Mouse (Mus musculus) CH12.LX (cell line): Measurements from ENCODE around the gene Zfp36. TPM values are rescaled to one million over a fixed set of nuclear protein-coding genes. Genes with fewer than 3 reads are reported as not detected.
A peak's percentile ranks its signal among the peaks of the same experiment; 100 is the strongest.

Experiments used
- DNase-seq: peaks from one replicate; pipeline ENCODE4 v3.0.0-alpha.2; 2013; ENCODE audit errors: extremely low read depth
- H3K27ac ChIP-seq: 2 replicates; pipeline ENCODE4 v1.5.1; 2012; ENCODE audit warnings: low read depth, mild to moderate bottlenecking, control low read depth, moderate library complexity; ENCODE audit not compliant: insufficient read depth
- H3K27me3 ChIP-seq: replicated peaks from 2 replicates; pipeline ENCODE3; 2012; ENCODE audit warnings: inconsistent platforms
- H3K36me3 ChIP-seq, 2 experiments: replicated peaks in 1 of 2; 2 replicates each; pipeline versions ENCODE3 to v1.6.1; 2012; ENCODE audit warnings: inconsistent platforms in 1 of 2, low read length in 1 of 2, mild to moderate bottlenecking in 1 of 2, mixed read lengths in 1 of 2, moderate library complexity in 1 of 2; ENCODE audit not compliant: control insufficient read depth in 1 of 2, insufficient read depth in 1 of 2
- H3K4me1 ChIP-seq, 2 experiments: 2 replicates each; pipeline ENCODE4 v1.6.1; 2012; ENCODE audit warnings: inconsistent platforms in 1 of 2, moderate library complexity in 1 of 2; ENCODE audit not compliant: insufficient read depth in 2 of 2, control insufficient read depth in 1 of 2
- H3K4me2 ChIP-seq: 2 replicates; pipeline ENCODE4 v1.6.1; 2012; ENCODE audit warnings: low read depth, mild to moderate bottlenecking, control low read depth; ENCODE audit not compliant: poor library complexity, insufficient read depth, severe bottlenecking
- H3K4me3 ChIP-seq, 3 experiments: fragments of 150-350 bp in 1 of 3; sonication (generic) in 1 of 3; replicated peaks in 1 of 3; 2 replicates each; pipeline versions ENCODE3 to v1.5.1; 2011 to 2012; ENCODE audit warnings: low read depth in 2 of 3, low read length in 2 of 3, mild to moderate bottlenecking in 2 of 3, moderate library complexity in 2 of 3, control low read depth in 1 of 3, improper control_type of control experiment in 1 of 3, inconsistent platforms in 1 of 3, mixed read lengths in 1 of 3; ENCODE audit not compliant: poor library complexity in 1 of 3
- H3K79me2 ChIP-seq: replicated peaks from 2 replicates; pipeline ENCODE4 v1.6.1; 2012; ENCODE audit warnings: mild to moderate bottlenecking, moderate library complexity; ENCODE audit not compliant: control insufficient read depth, poor library complexity, insufficient read depth, severe bottlenecking; ENCODE audit errors: extremely low read depth
- H3K9ac ChIP-seq: 2 replicates; pipeline ENCODE4 v1.6.1; 2012; ENCODE audit warnings: low read depth, mild to moderate bottlenecking, control low read depth, moderate library complexity; ENCODE audit not compliant: insufficient read depth
- H3K9me3 ChIP-seq: replicated peaks from 2 replicates; pipeline ENCODE3; 2012; ENCODE audit warnings: low read length, inconsistent platforms, mixed read lengths
- BHLHE40 ChIP-seq: IDR thresholded peaks from 2 replicates; pipeline ENCODE4 v1.6.1; 2011; ENCODE audit warnings: mild to moderate bottlenecking, low read depth, low read length, improper control_type of control experiment
- CHD1 ChIP-seq: IDR thresholded peaks from 2 replicates; pipeline ENCODE4 v1.6.1; 2012; ENCODE audit warnings: low read depth, low read length, improper control_type of control experiment, inconsistent platforms
- CHD2 ChIP-seq: IDR thresholded peaks from 2 replicates; pipeline ENCODE4 v1.6.1; 2011; ENCODE audit warnings: low read length, improper control_type of control experiment
- CTCF ChIP-seq, 2 experiments: IDR thresholded peaks in 1 of 2; conservative IDR thresholded peaks in 1 of 2; 2 replicates each; pipeline ENCODE4 v1.5.1; 2011 to 2012; ENCODE audit warnings: low read depth in 2 of 2, low read length in 2 of 2, improper control_type of control experiment in 1 of 2, inconsistent platforms in 1 of 2, mild to moderate bottlenecking in 1 of 2, moderate library complexity in 1 of 2
- E2F4 ChIP-seq: IDR thresholded peaks from 2 replicates; pipeline ENCODE4 v1.6.1; 2011; ENCODE audit warnings: low read depth, low read length, improper control_type of control experiment; ENCODE audit not compliant: insufficient replicate concordance
- EP300 ChIP-seq: IDR thresholded peaks from 2 replicates; pipeline ENCODE4 v1.6.1; 2011; ENCODE audit warnings: low read length, improper control_type of control experiment
- ETS1 ChIP-seq: conservative IDR thresholded peaks from 2 replicates; pipeline ENCODE4 v1.6.1; 2012; ENCODE audit warnings: low read depth, mild to moderate bottlenecking, inconsistent platforms, low read length, improper control_type of control experiment, moderate library complexity
- GABPA ChIP-seq: IDR thresholded peaks from 2 replicates; pipeline ENCODE4 v1.6.1; 2012; ENCODE audit warnings: low read depth, low read length, improper control_type of control experiment, inconsistent platforms; ENCODE audit not compliant: insufficient replicate concordance
- HCFC1 ChIP-seq: IDR thresholded peaks from 2 replicates; pipeline ENCODE4 v1.6.1; 2012; ENCODE audit warnings: low read depth, mild to moderate bottlenecking, inconsistent platforms, low read length, improper control_type of control experiment
- IRF4 ChIP-seq: IDR thresholded peaks from 2 replicates; pipeline ENCODE4 v1.6.1; 2014; ENCODE audit warnings: low read depth, mild to moderate bottlenecking, inconsistent platforms, low read length, improper control_type of control experiment
- JUN ChIP-seq: IDR thresholded peaks from 2 replicates; pipeline ENCODE4 v1.6.1; 2011; ENCODE audit warnings: low read depth, mild to moderate bottlenecking, low read length, improper control_type of control experiment, moderate library complexity; ENCODE audit not compliant: insufficient read depth
- JUND ChIP-seq: conservative IDR thresholded peaks from 2 replicates; pipeline ENCODE4 v1.6.1; 2011; ENCODE audit warnings: low read depth, low read length, improper control_type of control experiment
- KAT2A ChIP-seq: IDR thresholded peaks from 2 replicates; pipeline ENCODE4 v1.6.1; 2012; ENCODE audit warnings: low read length, improper control_type of control experiment, inconsistent platforms; ENCODE audit not compliant: insufficient replicate concordance
- MAX ChIP-seq: IDR thresholded peaks from 2 replicates; pipeline ENCODE4 v1.6.1; 2011; ENCODE audit warnings: low read length, improper control_type of control experiment
- MAZ ChIP-seq: IDR thresholded peaks from 2 replicates; pipeline ENCODE4 v1.6.1; 2012; ENCODE audit warnings: low read depth, mild to moderate bottlenecking, inconsistent platforms, low read length, improper control_type of control experiment, moderate library complexity
- MEF2A ChIP-seq: IDR thresholded peaks from 2 replicates; pipeline ENCODE4 v1.6.1; 2014; ENCODE audit warnings: low read depth, mild to moderate bottlenecking, inconsistent platforms, low read length, improper control_type of control experiment, borderline replicate concordance
- MXI1 ChIP-seq: IDR thresholded peaks from 2 replicates; pipeline ENCODE4 v1.6.1; 2011; ENCODE audit warnings: mild to moderate bottlenecking, low read depth, low read length, improper control_type of control experiment
- MYC ChIP-seq: IDR thresholded peaks from 2 replicates; pipeline ENCODE4 v1.6.1; 2011; ENCODE audit warnings: low read depth, mild to moderate bottlenecking, improper control_type of control experiment, low read length
- PAX5 ChIP-seq: IDR thresholded peaks from 2 replicates; pipeline ENCODE4 v1.6.1; 2012; ENCODE audit warnings: low read length, inconsistent platforms, mixed read lengths
- POLR2A ChIP-seq: IDR thresholded peaks from 2 replicates; pipeline ENCODE4 v1.6.1; 2011; ENCODE audit warnings: low read depth, mild to moderate bottlenecking, improper control_type of control experiment, low read length
- POLR2AphosphoS2 ChIP-seq: IDR thresholded peaks from 2 replicates; pipeline ENCODE4 v1.6.1; 2011; ENCODE audit warnings: low read depth, low read length, improper control_type of control experiment
- RCOR1 ChIP-seq: conservative IDR thresholded peaks from 2 replicates; pipeline ENCODE4 v1.6.1; 2012; ENCODE audit warnings: low read depth, mild to moderate bottlenecking, inconsistent platforms, low read length, improper control_type of control experiment
- SIN3A ChIP-seq: IDR thresholded peaks from 2 replicates; pipeline ENCODE4 v1.6.1; 2012; ENCODE audit warnings: low read length, improper control_type of control experiment, inconsistent platforms
- TCF12 ChIP-seq: IDR thresholded peaks from 2 replicates; pipeline ENCODE4 v1.6.1; 2014; ENCODE audit warnings: low read depth, mild to moderate bottlenecking, inconsistent platforms, low read length, improper control_type of control experiment
- UBTF ChIP-seq: IDR thresholded peaks from 2 replicates; pipeline ENCODE4 v1.6.1; 2012; ENCODE audit warnings: low read depth, mild to moderate bottlenecking, inconsistent platforms, low read length, improper control_type of control experiment, moderate library complexity
- USF1 ChIP-seq: IDR thresholded peaks from 2 replicates; pipeline ENCODE4 v1.6.1; 2014; ENCODE audit warnings: low read depth, mild to moderate bottlenecking, inconsistent platforms, low read length, improper control_type of control experiment
- USF2 ChIP-seq: conservative IDR thresholded peaks from 2 replicates; pipeline ENCODE4 v1.6.1; 2011; ENCODE audit warnings: low read depth, low read length, improper control_type of control experiment
- ZC3H11A ChIP-seq: IDR thresholded peaks from 2 replicates; pipeline ENCODE4 v1.6.1; 2012; ENCODE audit warnings: low read depth, mild to moderate bottlenecking, inconsistent platforms, low read length, improper control_type of control experiment
- ZKSCAN1 ChIP-seq: IDR thresholded peaks from 2 replicates; pipeline ENCODE4 v1.6.1; 2012; ENCODE audit warnings: low read depth, inconsistent platforms, low read length, improper control_type of control experiment, borderline replicate concordance
- ZNF384 ChIP-seq: IDR thresholded peaks from 2 replicates; pipeline ENCODE4 v1.6.1; 2012; ENCODE audit warnings: low read depth, low read length, improper control_type of control experiment, inconsistent platforms
- dilution Hi-C: fragments of 300-500 bp; cut with MboI; formaldehyde crosslinking; loops from 2 replicates; pipeline ENCODE4 v1.14.3; 2020; ENCODE audit warnings: low sequenced_read_pairs; ENCODE audit not compliant: extremely low pct_unique_long_range_greater_than_20kb, extremely low pct_ligation_motif_present
- in situ Hi-C: fragments of 300-500 bp; cut with MboI; formaldehyde crosslinking; loops from 3 replicates; pipeline ENCODE4 v1.14.3; 2019; ENCODE audit warnings: low sequenced_read_pairs, low pct_ligation_motif_present, low pct_unique_long_range_greater_than_20kb, mixed read lengths
- polyA plus RNA-seq: library from polyadenylated mRNA; unstranded; fragments of >175 nt; gene quantifications from 2 replicates; pipeline ENCODE4 v1.2.1, GENCODE M21; 2012; ENCODE audit warnings: low read depth; ENCODE audit not compliant: insufficient read length
- total RNA-seq, 2 experiments: library from RNA; depleted of rRNA; stranded (reverse); fragments of 300-350 nt in 1 of 2; fragments of >200 nt in 1 of 2; gene quantifications; 2 replicates each; pipeline ENCODE4 v1.2.3; 2012 to 2014

Zfp36 gene
- total and polyA plus RNA-seq, 3 experiments: 1.9 to 9.9 (median 2.8) TPM

DNA sequence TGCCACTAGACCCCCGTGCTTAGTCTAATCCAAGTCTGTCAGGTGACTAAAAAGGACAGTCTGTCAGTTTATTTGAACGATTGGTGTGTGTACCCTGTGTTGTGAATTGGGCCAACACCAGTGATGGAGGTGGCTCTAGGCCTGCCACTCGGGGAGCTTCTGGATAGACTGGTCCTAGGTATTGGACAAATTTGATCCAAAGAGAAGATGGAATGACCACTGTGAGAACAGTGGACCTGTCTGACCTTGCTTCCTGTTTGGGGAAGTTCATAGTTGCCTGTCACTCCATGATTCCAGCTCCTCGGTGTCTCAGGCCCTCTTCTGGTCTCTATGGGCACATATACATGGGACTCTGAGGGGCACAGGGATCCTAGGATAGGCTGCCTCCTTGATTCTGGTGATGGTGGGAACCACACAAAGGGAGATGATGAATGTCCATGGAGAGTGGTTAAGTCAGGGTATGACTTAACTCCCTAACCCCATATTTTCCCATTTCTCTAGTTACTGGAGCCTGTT is 28.3 kb downstream of the Zfp36 start:
- dilution Hi-C loops: no loop called here
- no peak overlapping the region; the same call in 1 of the 2 replicates for H3K27ac ChIP-seq
- in situ Hi-C loops: no loop called here

DNA sequence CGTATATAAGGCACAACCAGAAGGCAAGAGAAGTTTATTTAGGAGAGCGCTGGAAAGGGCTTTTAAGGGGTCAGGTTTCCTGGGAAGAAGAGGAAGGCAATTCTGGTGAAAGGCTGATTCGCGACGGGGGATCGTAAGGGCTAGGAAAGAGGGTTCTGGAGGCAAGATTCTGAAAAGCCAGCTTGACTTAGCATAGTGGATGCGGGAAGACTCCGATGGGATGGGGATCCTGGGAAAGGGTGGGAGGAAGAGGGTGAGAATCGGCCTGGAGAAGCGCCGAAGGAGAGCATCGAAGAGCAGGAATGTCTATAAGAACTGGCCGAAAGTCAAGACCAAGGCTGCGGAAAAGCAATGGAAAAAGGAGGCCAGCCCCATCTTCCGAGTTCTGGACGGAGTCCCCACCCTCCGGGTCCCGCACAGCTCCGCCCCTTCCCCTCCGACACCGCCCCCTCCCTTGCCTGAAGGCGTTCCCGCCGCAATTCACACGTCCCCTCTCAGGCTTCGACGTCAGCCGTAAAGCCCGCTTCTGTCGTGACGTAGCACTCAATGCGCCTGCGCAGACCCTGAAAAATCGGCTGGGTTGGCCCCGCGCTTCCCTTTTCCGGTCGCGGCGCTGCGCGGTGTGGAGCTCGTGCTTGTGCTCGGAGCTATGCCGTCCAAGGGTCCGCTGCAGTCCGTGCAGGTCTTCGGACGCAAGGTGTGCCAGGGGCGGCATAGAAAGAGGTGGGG is 29.7 kb downstream of the Zfp36 start, which contains the start of gene Rps16:
Gene Rps16, plus strand, starts transcription at position 498 of the 729 bp plus-strand sequence.
- peak; percentile 97 for DNase-seq
- TF ChIP-seq BHLHE40 (0 out of 2 replicates have a peak, but pooled peaks have one; percentile 4), E2F4 (peak; percentile 85; the same call in 1 of the 2 replicates), POLR2A (peak; percentile 88), HCFC1 (peak; percentile 89), ZNF384 (0 out of 2 replicates have a peak, but pooled peaks have one; percentile 35), TCF12 (peak; percentile 93), USF1 (no peak), CHD2 (peak; percentile 58; the same call in 1 of the 2 replicates), EP300 (peak; percentile 27; the same call in 1 of the 2 replicates), ETS1 (peak; percentile 26; the same call in 1 of the 2 replicates), MEF2A (peak; percentile 26), POLR2AphosphoS2 (peak; percentile 80; the same call in 1 of the 2 replicates), MAZ (peak; percentile 98), UBTF (no peak), JUN (no peak), MYC (peak; percentile 85; the same call in 1 of the 2 replicates), PAX5 (no peak), RCOR1 (no peak; the same call in 1 of the 2 replicates), JUND (no peak), MXI1 (peak; percentile 78; the same call in 1 of the 2 replicates), SIN3A (no peak; the same call in 1 of the 2 replicates), CTCF (conservative IDR thresholded peaks at IDR 0.05 in 1 of 2, IDR thresholded peaks at IDR 0.05 in 1 of 2; ENCODE audit: low read depth in 2 of 2, low read length in 2 of 2) (no peak), IRF4 (peak; percentile 47), CHD1 (no peak), GABPA (peak; percentile 36; the same call in 1 of the 2 replicates), USF2 (no peak), MAX (peak; percentile 69; the same call in 1 of the 2 replicates), KAT2A (peak; percentile 89; the same call in 1 of the 2 replicates), ZC3H11A (no peak)

More for the DNA sequence above, 28.3 kb downstream of the Zfp36 start:
- peak overlapping the region; percentile 99 for H3K9ac ChIP-seq
- TF ChIP-seq ZKSCAN1 (no peak), HCFC1 (no peak)
- no peaks in the 10 kb centered on the region for H3K27me3 ChIP-seq
- H3K36me3 ChIP-seq: peaks cover 31 to 37% of the 10 kb centered on the region in 2 experiments
- DNase-seq: no peak
- peak overlapping the region; percentile 70 to 99 (median 72) for H3K4me3 ChIP-seq
- H3K9me3 ChIP-seq: no peaks in the 10 kb centered on the region
- peaks cover 17% of the 10 kb centered on the region for H3K79me2 ChIP-seq
- H3K4me2 ChIP-seq: peak overlapping the region; percentile 85
- H3K4me1 ChIP-seq: peaks cover 12 to 36% of the 10 kb centered on the region in 2 experiments

More for the DNA sequence above, 29.7 kb downstream of the Zfp36 start, which contains the start of gene Rps16:
- Histone ChIP-seq H3K79me2 (peaks cover 17% of the 10 kb centered on the region), H3K27ac (peak within 1 kb of the TSS; percentile 70), H3K4me3 (peak within 1 kb of the TSS; percentile 70 to 99 (median 80)), H3K9ac (peak within 1 kb of the TSS; percentile 99), H3K9me3 (no peaks in the 10 kb centered on the region), H3K4me1 (peaks cover 12 to 36% of the 10 kb centered on the region in 2 experiments), H3K27me3 (no peaks in the 10 kb centered on the region), H3K4me2 (peak within 1 kb of the TSS; percentile 85), H3K36me3 (peaks cover 31 to 36% of the 10 kb centered on the region in 2 experiments)
- in situ Hi-C loops: no loop called here
- dilution Hi-C loops: no loop called here
